Mouse (Mus musculus): ENCODE data around the gene Itga9.

Itga9 gene

GRCm38 (mm10) chr9:118862214-118862613, 255.7 kb downstream of the Itga9 start:
- ATAC-seq (ENCODE audit: insufficient number of reproducible peaks, low FRiP score, low TSS enrichment), result no peak

- ATAC-seq (ENCODE audit: insufficient number of reproducible peaks, low FRiP score, low TSS enrichment), result no peak
Measured at GRCm38 (mm10) chr9:118862852-118863260, 256.4 kb downstream of the Itga9 start.

DNA sequence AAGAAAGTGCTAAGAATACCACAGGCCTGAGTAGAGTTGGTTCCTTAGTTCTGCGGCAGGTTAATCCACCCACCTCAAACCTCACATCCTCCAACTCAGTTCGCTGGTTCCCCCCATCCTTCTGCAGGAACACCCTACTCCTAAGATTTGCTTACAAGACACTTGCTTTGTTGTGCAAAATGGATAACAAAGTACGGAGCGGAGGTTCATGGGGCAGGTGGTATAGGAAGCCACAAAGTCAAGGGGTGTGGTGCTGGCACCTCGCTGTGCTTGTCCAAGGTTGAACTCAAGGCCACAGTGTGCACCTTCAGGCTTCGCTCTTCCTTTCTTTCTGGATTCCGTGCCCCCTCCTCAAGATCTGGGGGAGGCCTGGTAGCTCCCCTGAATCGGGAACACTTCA, 257.0 kb downstream of the Itga9 start:
- ATAC-seq (ENCODE audit: insufficient number of reproducible peaks, low FRiP score, low TSS enrichment), result no peak

DNA sequence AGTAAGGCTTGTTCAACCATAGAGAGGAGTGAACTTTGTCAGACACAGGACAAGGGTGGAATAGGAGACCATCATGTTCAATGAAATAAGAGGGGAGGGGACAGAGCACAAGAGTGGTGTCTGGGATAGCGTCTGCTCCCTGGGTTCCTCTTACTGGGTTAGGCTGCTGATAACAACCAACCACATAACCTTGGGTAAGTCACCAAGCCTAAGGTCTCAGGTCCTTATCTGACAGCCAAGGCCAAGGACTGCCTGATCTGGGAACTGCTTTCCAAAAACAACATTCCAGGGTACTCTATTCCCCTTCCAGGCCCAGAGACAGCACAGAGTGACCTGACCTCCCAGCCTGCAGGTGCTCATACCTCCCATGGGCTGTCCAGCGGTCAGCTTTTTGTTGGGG, 260.5 kb downstream of the Itga9 start:
- no peak for ATAC-seq (ENCODE audit: insufficient number of reproducible peaks, low FRiP score, low TSS enrichment)

DNA sequence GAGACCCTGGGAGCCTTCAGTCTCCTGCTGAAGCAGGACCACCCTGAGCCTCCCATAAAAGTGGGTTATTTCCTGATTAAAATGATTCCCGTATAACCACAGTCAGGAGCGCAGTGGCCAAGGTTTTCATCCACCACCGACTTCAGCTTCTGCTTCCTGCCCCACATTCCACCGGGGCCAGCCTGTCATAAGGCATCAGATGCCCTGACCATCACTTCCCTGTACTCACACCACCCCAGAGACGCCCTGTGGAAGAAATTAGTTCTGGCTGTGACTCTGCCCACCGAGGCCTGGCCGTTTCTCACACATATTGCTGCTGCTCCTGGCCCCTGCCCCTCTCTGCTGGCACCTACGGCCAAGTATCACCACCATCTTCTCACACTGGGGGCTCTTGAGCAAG, 261.4 kb downstream of the Itga9 start:
- no peak for ATAC-seq (ENCODE audit: insufficient number of reproducible peaks, low FRiP score, low TSS enrichment)

DNA sequence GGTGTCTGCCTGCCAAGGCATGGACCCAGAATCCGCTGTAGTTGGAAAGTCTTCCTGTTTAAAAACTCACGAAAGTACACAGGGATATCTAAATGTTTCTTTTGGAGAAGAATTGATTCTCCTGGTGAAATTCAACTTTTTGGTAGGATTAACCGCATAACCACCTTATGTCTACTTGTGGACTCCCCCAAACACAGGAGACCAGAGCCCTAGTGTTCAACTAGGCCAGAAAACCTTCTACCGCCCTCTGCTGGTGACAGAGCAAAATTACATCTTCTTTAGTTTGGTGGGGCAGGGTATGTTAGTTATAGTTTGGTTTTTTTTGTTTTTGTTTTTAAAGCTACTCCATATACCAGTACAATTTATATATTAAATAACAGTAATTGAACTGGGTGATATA, 264.6 kb downstream of the Itga9 start:
- ATAC-seq (ENCODE audit: insufficient number of reproducible peaks, low FRiP score, low TSS enrichment), result no peak

- ATAC-seq (ENCODE audit: insufficient number of reproducible peaks, low FRiP score, low TSS enrichment), result no peak
Measured at GRCm38 (mm10) chr9:118873031-118873430, 266.5 kb downstream of the Itga9 start.

DNA sequence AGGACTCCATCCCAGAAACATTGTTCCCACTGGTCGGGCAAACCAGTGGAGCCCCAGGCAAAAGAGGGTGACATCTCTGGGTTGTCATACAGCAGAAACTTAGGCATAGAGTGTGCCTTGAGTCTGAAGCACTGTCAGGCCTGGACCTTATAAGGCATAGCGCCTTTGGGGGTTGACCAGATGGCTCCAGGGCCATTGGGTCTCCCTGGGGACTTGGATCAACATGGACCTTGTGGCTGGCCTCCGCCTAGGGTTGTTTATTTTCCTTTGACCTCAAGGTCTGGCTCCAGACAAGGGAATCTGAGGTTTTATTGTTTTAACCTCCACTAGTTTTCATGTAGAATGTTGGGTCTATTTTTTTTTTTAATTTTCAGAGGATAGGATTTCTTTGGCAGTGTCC, 267.1 kb downstream of the Itga9 start:
- no peak for ATAC-seq (ENCODE audit: insufficient number of reproducible peaks, low FRiP score, low TSS enrichment)

- ATAC-seq (ENCODE audit: insufficient number of reproducible peaks, low FRiP score, low TSS enrichment), result no peak
Measured at GRCm38 (mm10) chr9:118875705-118876104, 269.2 kb downstream of the Itga9 start.

GRCm38 (mm10) chr9:118876902-118877301, 270.4 kb downstream of the Itga9 start:
- no peak for ATAC-seq (ENCODE audit: insufficient number of reproducible peaks, low FRiP score, low TSS enrichment)

- ATAC-seq (ENCODE audit: insufficient number of reproducible peaks, low FRiP score, low TSS enrichment), result no peak
Measured at GRCm38 (mm10) chr9:118877365-118878008, 271.0 kb downstream of the Itga9 start.

DNA sequence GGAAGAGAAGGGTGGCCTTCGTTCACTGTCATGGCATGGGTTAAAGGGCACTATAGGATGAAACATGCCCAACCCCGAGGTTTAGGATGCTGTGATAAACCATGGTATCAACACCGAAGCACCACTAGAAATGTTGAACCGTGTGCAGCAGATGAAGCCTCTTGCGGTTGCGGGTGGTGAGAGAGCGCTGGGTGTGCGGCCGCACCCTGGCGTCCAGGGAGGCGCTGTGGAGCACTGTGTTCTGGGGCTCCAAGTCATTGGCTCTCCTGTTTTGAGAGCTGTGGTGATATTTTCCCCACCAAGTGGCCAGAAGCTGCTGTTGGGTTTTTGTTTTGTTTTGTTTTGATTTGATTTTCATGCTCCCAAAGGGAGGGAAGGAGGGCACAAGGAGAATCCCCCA, 272.1 kb downstream of the Itga9 start:
- no peak for ATAC-seq (ENCODE audit: insufficient number of reproducible peaks, low FRiP score, low TSS enrichment)

- peak; percentile 51; the same call in 1 of the 2 replicates for ATAC-seq (ENCODE audit: insufficient number of reproducible peaks, low FRiP score, low TSS enrichment)
Measured at GRCm38 (mm10) chr9:118881281-118881945, 274.9 kb downstream of the Itga9 start.

DNA sequence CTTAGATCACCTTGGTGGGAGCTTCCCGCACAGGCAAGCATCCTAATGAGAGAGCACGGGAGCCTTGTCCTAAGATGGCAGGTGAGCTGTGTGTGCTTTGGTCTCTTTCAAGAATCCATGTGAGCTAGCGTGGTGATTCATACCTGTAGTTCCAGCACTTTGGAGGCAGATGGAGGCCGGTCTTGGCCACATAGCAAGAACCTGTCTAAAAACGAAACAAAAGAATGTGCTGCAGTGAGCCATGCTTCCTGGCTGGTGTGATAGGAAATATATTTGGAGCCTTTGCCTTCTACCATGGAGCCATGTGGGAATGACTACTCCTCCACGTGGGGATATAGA, 275.4 kb downstream of the Itga9 start:
- ATAC-seq (ENCODE audit: insufficient number of reproducible peaks, low FRiP score, low TSS enrichment), result 0 out of 2 replicates have a peak, but pooled peaks have one; percentile 2

DNA sequence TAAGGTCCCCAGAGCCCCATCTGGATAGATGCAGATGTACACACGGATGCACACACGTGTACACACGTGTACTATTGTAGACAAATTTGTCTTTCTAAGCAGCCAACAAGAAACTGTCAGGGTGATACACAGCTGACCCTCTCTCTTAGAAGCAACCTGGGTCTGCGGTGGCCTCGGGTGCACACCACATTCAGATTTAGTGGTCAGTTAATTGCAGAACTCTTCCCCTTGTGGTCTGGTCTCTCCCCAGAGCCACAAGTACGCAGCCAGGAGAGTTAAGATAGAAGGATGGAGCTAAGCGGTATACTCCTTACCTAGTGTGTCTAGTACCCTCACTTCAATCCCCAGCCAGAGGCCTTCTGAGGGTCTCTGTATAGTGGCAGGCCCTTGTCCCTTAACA, 276.7 kb downstream of the Itga9 start:
- no peak for ATAC-seq (ENCODE audit: insufficient number of reproducible peaks, low FRiP score, low TSS enrichment)

DNA sequence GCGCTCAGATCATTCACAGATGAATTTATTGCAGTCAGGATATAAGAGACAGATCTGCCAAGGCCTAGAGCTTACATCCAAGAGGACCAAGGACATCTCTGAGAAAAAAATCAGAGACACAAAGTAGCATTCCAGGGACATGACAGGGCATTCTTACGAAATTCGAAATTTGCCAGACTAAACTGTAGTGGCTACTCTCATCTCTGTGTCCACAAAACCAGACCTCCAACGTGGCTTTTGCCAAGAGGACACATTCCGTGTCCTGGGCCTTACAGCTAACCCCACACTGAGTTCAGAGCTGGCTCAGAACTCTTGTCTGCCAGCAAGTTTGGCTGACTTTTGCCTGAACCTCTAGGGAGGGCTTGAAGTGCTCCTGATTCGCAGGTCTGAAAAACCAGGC, 279.3 kb downstream of the Itga9 start:
- no peak for ATAC-seq (ENCODE audit: insufficient number of reproducible peaks, low FRiP score, low TSS enrichment)

- ATAC-seq (ENCODE audit: insufficient number of reproducible peaks, low FRiP score, low TSS enrichment), result no peak
Measured at GRCm38 (mm10) chr9:118887201-118887600, 280.7 kb downstream of the Itga9 start.

DNA sequence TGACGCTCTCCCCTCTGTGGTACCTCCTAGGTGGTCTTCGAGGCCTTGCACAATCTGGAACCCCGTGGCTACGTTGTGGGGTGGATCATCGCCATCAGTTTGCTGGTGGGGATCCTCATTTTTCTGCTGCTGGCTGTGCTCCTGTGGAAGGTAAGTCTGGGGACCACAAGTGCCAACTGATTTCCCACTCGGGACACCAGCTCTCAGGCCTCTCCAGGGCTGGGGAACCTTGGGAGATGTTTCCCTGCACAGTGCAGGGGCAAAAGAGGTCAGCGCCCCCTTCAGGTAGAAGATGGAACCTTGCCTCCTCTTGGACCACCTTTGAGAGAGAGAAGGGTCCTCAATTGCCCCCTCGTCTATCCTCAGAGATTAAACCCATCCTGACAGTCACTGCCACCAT, 281.2 kb downstream of the Itga9 start:
- no peak for ATAC-seq (ENCODE audit: insufficient number of reproducible peaks, low FRiP score, low TSS enrichment)

- no peak for ATAC-seq (ENCODE audit: insufficient number of reproducible peaks, low FRiP score, low TSS enrichment)
Measured at GRCm38 (mm10) chr9:118890149-118890548, 283.7 kb downstream of the Itga9 start.

DNA sequence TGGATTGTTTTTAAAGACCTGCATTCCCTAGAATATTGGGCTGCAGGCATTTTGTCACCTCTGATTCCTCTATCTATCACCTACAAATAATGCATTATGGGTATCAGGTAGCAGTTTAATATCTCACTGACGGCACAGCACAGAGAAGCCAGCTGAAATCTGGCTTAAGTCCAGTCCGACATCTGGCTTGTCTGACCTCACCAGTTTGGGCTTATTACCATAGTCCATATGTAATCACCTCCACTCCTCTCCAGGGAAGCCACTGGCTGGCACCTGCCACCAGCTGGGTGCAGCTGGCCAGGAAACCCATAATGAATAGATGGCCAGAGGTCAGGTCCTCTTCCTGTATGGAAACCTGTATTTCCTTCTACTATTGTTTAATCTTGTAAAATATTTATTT, 284.2 kb downstream of the Itga9 start:
- ATAC-seq (ENCODE audit: insufficient number of reproducible peaks, low FRiP score, low TSS enrichment), result no peak

DNA sequence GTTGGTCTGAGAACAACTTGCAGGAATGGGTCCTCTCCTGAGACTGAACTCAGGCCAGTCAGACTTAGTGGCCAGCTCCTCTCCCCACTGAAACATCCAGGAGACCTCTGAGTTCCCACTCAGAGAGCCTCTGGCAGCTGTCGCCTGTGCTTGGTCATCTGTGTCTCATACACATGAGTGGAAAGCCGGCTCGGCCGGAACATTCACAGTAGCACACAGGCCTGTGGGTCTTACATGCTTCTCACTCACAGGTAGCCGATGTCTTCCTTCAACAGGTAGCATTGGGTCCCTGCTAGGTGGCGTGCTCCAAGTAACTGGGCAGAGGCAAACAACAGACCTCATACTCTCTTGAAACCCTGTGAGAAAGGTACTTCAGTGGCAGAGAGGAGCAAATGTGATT, 284.6 kb downstream of the Itga9 start:
- no peak for ATAC-seq (ENCODE audit: insufficient number of reproducible peaks, low FRiP score, low TSS enrichment)

- ATAC-seq (ENCODE audit: insufficient number of reproducible peaks, low FRiP score, low TSS enrichment), result no peak
Measured at GRCm38 (mm10) chr9:118891593-118891992, 285.1 kb downstream of the Itga9 start.

Data from cerebellum, adult (tissue).